Mouse (Mus musculus): Measurements from ENCODE around the gene Podxl.

- no peak for TF ChIP-seq EP300 (IDR thresholded peaks at IDR 0.05; ENCODE audit: insufficient read depth, low read depth, low read length)
- TF ChIP-seq CTCF (IDR thresholded peaks at IDR 0.05) = no peak
- no peak for TF ChIP-seq POLR2A (IDR thresholded peaks at IDR 0.05; ENCODE audit: insufficient read depth, low read depth, low read length)
Measured at GRCm38 (mm10) chr6:31480008-31480407, 83.8 kb downstream of the Podxl start.

All from heart, adult 2 months (tissue).